Mouse (Mus musculus): Measurements from ENCODE around the gene Il10. TPM values are rescaled to one million over a fixed set of nuclear protein-coding genes. Genes with fewer than 3 reads are reported as not detected.

Il10 gene
- total and polyA plus RNA-seq, 2 experiments from 2014 or later: not detected

- Histone ChIP-seq H3K4me1 (ENCODE audit: insufficient read depth, low read length) (no peaks in the 10 kb centered on the region), H3K4me3 (ENCODE audit: low read length) (no peak overlapping the region), H3K36me3 (ENCODE audit: insufficient read depth, low read length) (no peaks in the 10 kb centered on the region), H3K27me3 (ENCODE audit: insufficient read depth, low read length) (no peaks in the 10 kb centered on the region), H3K4me2 (ENCODE audit: low read depth, low read length) (no peak overlapping the region), H3K9me3 (ENCODE audit: low read length) (peaks cover 6% of the 10 kb centered on the region; the same call in 1 of the 2 replicates), H3K9ac (replicated peaks; ENCODE audit: low read length) (no peak overlapping the region), H3K27ac (no peak overlapping the region)
- 90% methylated on average over 5 of the region's 5 CpGs for WGBS
- ATAC-seq (no peak), DNase-seq (ENCODE audit: low spot score) (no peak)
- TF ChIP-seq CTCF (IDR thresholded peaks at IDR 0.05; ENCODE audit: low read depth): no peak
Measured at GRCm38 (mm10) chr1:131039479-131039878, 19.8 kb downstream of the Il10 start.

- Histone ChIP-seq H3K27me3 (ENCODE audit: insufficient read depth, low read length) (no peaks in the 10 kb centered on the region), H3K4me3 (ENCODE audit: low read length) (no peak overlapping the region), H3K27ac (no peak overlapping the region), H3K36me3 (ENCODE audit: insufficient read depth, low read length) (no peaks in the 10 kb centered on the region), H3K4me1 (ENCODE audit: insufficient read depth, low read length) (no peaks in the 10 kb centered on the region), H3K4me2 (ENCODE audit: low read depth, low read length) (no peak overlapping the region), H3K9ac (replicated peaks; ENCODE audit: low read length) (no peak overlapping the region), H3K9me3 (ENCODE audit: low read length) (peaks cover 5% of the 10 kb centered on the region; the same call in 1 of the 2 replicates)
- TF ChIP-seq CTCF (IDR thresholded peaks at IDR 0.05; ENCODE audit: low read depth): no peak
- 62% methylated on average over 2 of the region's 2 CpGs for WGBS
- DNase-seq (ENCODE audit: low spot score) (no peak), ATAC-seq (no peak)
Measured at GRCm38 (mm10) chr1:131042263-131042662, 22.6 kb downstream of the Il10 start.

GRCm38 (mm10) chr1:131042721-131043120 is 23.1 kb downstream of the Il10 start:
- Histone ChIP-seq H3K4me3 (ENCODE audit: low read length) (no peak overlapping the region), H3K4me1 (ENCODE audit: insufficient read depth, low read length) (no peaks in the 10 kb centered on the region), H3K27me3 (ENCODE audit: insufficient read depth, low read length) (no peaks in the 10 kb centered on the region), H3K4me2 (ENCODE audit: low read depth, low read length) (no peak overlapping the region), H3K27ac (no peak overlapping the region), H3K9me3 (ENCODE audit: low read length) (peaks cover under 1% of the 10 kb centered on the region; the same call in 1 of the 2 replicates), H3K9ac (replicated peaks; ENCODE audit: low read length) (no peak overlapping the region), H3K36me3 (ENCODE audit: insufficient read depth, low read length) (no peaks in the 10 kb centered on the region)
- no peak for ATAC-seq
- no peak for DNase-seq (ENCODE audit: low spot score)
- TF ChIP-seq CTCF (IDR thresholded peaks at IDR 0.05; ENCODE audit: low read depth): no peak
- WGBS: 87% methylated on average over 3 of the region's 3 CpGs

GRCm38 (mm10) chr1:131043636-131044035 is 24.0 kb downstream of the Il10 start:
- 89% methylated on average over 4 of the region's 4 CpGs for WGBS
- Histone ChIP-seq H3K27me3 (ENCODE audit: insufficient read depth, low read length) (no peaks in the 10 kb centered on the region), H3K4me1 (ENCODE audit: insufficient read depth, low read length) (no peaks in the 10 kb centered on the region), H3K36me3 (ENCODE audit: insufficient read depth, low read length) (no peaks in the 10 kb centered on the region), H3K27ac (no peak overlapping the region), H3K9me3 (ENCODE audit: low read length) (no peaks in the 10 kb centered on the region), H3K4me2 (ENCODE audit: low read depth, low read length) (no peak overlapping the region), H3K9ac (replicated peaks; ENCODE audit: low read length) (no peak overlapping the region), H3K4me3 (ENCODE audit: low read length) (no peak overlapping the region)
- ATAC-seq (no peak), DNase-seq (ENCODE audit: low spot score) (no peak)
- no peak for TF ChIP-seq CTCF (IDR thresholded peaks at IDR 0.05; ENCODE audit: low read depth)

- no peak overlapping the region for H3K4me2 ChIP-seq (ENCODE audit: low read depth, low read length)
- H3K4me3 ChIP-seq (ENCODE audit: low read length): no peak overlapping the region
- ATAC-seq (no peak), DNase-seq (ENCODE audit: low spot score) (no peak)
- no peaks in the 10 kb centered on the region for H3K9me3 ChIP-seq (ENCODE audit: low read length)
- H3K36me3 ChIP-seq (ENCODE audit: insufficient read depth, low read length): no peaks in the 10 kb centered on the region
- no peaks in the 10 kb centered on the region for H3K27me3 ChIP-seq (ENCODE audit: insufficient read depth, low read length)
- 86% methylated on average over 2 of the region's 2 CpGs for WGBS
- H3K9ac ChIP-seq (replicated peaks; ENCODE audit: low read length): no peak overlapping the region
- no peak overlapping the region for H3K27ac ChIP-seq
- TF ChIP-seq CTCF (IDR thresholded peaks at IDR 0.05; ENCODE audit: low read depth): no peak
- no peaks in the 10 kb centered on the region for H3K4me1 ChIP-seq (ENCODE audit: insufficient read depth, low read length)
Measured at GRCm38 (mm10) chr1:131045723-131046355, 26.2 kb downstream of the Il10 start.

GRCm38 (mm10) chr1:131046607-131047006 is 27.0 kb downstream of the Il10 start:
- Histone ChIP-seq H3K4me1 (ENCODE audit: insufficient read depth, low read length) (no peaks in the 10 kb centered on the region), H3K9me3 (ENCODE audit: low read length) (no peaks in the 10 kb centered on the region), H3K27me3 (ENCODE audit: insufficient read depth, low read length) (no peaks in the 10 kb centered on the region), H3K27ac (no peak overlapping the region), H3K4me2 (ENCODE audit: low read depth, low read length) (no peak overlapping the region), H3K9ac (replicated peaks; ENCODE audit: low read length) (no peak overlapping the region), H3K36me3 (ENCODE audit: insufficient read depth, low read length) (no peaks in the 10 kb centered on the region), H3K4me3 (ENCODE audit: low read length) (no peak overlapping the region)
- TF ChIP-seq CTCF (IDR thresholded peaks at IDR 0.05; ENCODE audit: low read depth): no peak
- ATAC-seq (no peak), DNase-seq (ENCODE audit: low spot score) (no peak)
- 89% methylated on average over 10 of the region's 10 CpGs for WGBS

GRCm38 (mm10) chr1:131048121-131048863 is 28.6 kb downstream of the Il10 start:
- WGBS: 78% methylated on average over 6 of the region's 6 CpGs
- ATAC-seq (no peak), DNase-seq (ENCODE audit: low spot score) (no peak)
- H3K4me2 ChIP-seq (ENCODE audit: low read depth, low read length): no peak overlapping the region
- H3K9ac ChIP-seq (replicated peaks; ENCODE audit: low read length): no peak overlapping the region
- no peak overlapping the region for H3K4me3 ChIP-seq (ENCODE audit: low read length)
- no peak for TF ChIP-seq CTCF (IDR thresholded peaks at IDR 0.05; ENCODE audit: low read depth)
- no peaks in the 10 kb centered on the region for H3K36me3 ChIP-seq (ENCODE audit: insufficient read depth, low read length)
- no peaks in the 10 kb centered on the region for H3K9me3 ChIP-seq (ENCODE audit: low read length)
- no peak overlapping the region for H3K27ac ChIP-seq
- H3K4me1 ChIP-seq (ENCODE audit: insufficient read depth, low read length): no peaks in the 10 kb centered on the region
- no peaks in the 10 kb centered on the region for H3K27me3 ChIP-seq (ENCODE audit: insufficient read depth, low read length)
